Mouse (Mus musculus): ENCODE measurements around the gene Aatk. TPM values are rescaled to one million over a fixed set of nuclear protein-coding genes. Genes with fewer than 3 reads are reported as not detected.

Gene Aatk
- polyA plus RNA-seq, 2 experiments = 0.13 to 0.45 TPM

GRCm38 (mm10) chr11:120085891-120086627 lies 39.1 kb upstream of the Aatk start:
- ATAC-seq (ENCODE audit: insufficient read depth) = peak; percentile 50
- H3K4me3 ChIP-seq (ENCODE audit: insufficient read depth in 1 of 2, low read depth in 2 of 2, low read length in 2 of 2) = peak overlapping the region; percentile 56 to 86
- DNase-seq (ENCODE audit: low read depth in 3 of 3, low spot score in 3 of 3) = no peak
- H3K27ac ChIP-seq = no peak overlapping the region
- no peak for TF ChIP-seq CTCF (IDR thresholded peaks at IDR 0.05; ENCODE audit: low read depth)
- TF ChIP-seq EP300 (IDR thresholded peaks at IDR 0.05; ENCODE audit: low read depth) = no peak
- H3K36me3 ChIP-seq (replicated peaks; ENCODE audit: control insufficient read depth, insufficient read depth, low read depth) = no peaks in the 10 kb centered on the region
- H3K9me3 ChIP-seq (ENCODE audit: control insufficient read depth, low read length) = no peaks in the 10 kb centered on the region
- H3K27me3 ChIP-seq (ENCODE audit: control insufficient read depth, insufficient read depth, low read length) = no peaks in the 10 kb centered on the region
- H3K9ac ChIP-seq (replicated peaks) = peak overlapping the region; percentile 50
- WGBS (ENCODE audit: insufficient replicate concordance) = under 1% methylated on average over 25 of the region's 25 CpGs
- peak overlapping the region; percentile 76 for H3K4me2 ChIP-seq (ENCODE audit: low read depth)
- H3K4me1 ChIP-seq (replicated peaks; ENCODE audit: control insufficient read depth in 2 of 2, insufficient read depth in 2 of 2, low read length in 1 of 2) = peaks cover 2 to 12% of the 10 kb centered on the region in 2 experiments; a peak in 3 of 4 replicates

- ATAC-seq (ENCODE audit: insufficient read depth) = no peak
- Histone ChIP-seq H3K4me3 (ENCODE audit: insufficient read depth in 1 of 2, low read depth in 2 of 2, low read length in 2 of 2) (no peak overlapping the region), H3K36me3 (replicated peaks; ENCODE audit: control insufficient read depth, insufficient read depth, low read depth) (no peaks in the 10 kb centered on the region), H3K4me1 (replicated peaks; ENCODE audit: control insufficient read depth in 2 of 2, insufficient read depth in 2 of 2, low read length in 1 of 2) (no peaks in the 10 kb centered on the region), H3K4me2 (ENCODE audit: low read depth) (no peak overlapping the region), H3K27me3 (ENCODE audit: control insufficient read depth, insufficient read depth, low read length) (no peaks in the 10 kb centered on the region), H3K9ac (replicated peaks) (no peak overlapping the region), H3K9me3 (ENCODE audit: control insufficient read depth, low read length) (no peaks in the 10 kb centered on the region), H3K27ac (no peak overlapping the region)
- 74% methylated on average over 6 of the region's 6 CpGs for WGBS (ENCODE audit: insufficient replicate concordance)
- no peak for DNase-seq (ENCODE audit: low read depth in 3 of 3, low spot score in 3 of 3)
- no peak for TF ChIP-seq CTCF (IDR thresholded peaks at IDR 0.05; ENCODE audit: low read depth)
- TF ChIP-seq EP300 (IDR thresholded peaks at IDR 0.05; ENCODE audit: low read depth) = no peak
Measured at GRCm38 (mm10) chr11:120080282-120080681, 33.3 kb upstream of the Aatk start.

- Histone ChIP-seq H3K4me2 (ENCODE audit: low read depth) (no peak overlapping the region), H3K27me3 (ENCODE audit: control insufficient read depth, insufficient read depth, low read length) (no peaks in the 10 kb centered on the region), H3K4me1 (replicated peaks; ENCODE audit: control insufficient read depth in 2 of 2, insufficient read depth in 2 of 2, low read length in 1 of 2) (no peaks in the 10 kb centered on the region), H3K27ac (no peak overlapping the region), H3K9ac (replicated peaks) (no peak overlapping the region), H3K4me3 (ENCODE audit: insufficient read depth in 1 of 2, low read depth in 2 of 2, low read length in 2 of 2) (no peak overlapping the region), H3K9me3 (ENCODE audit: control insufficient read depth, low read length) (no peaks in the 10 kb centered on the region), H3K36me3 (replicated peaks; ENCODE audit: control insufficient read depth, insufficient read depth, low read depth) (no peaks in the 10 kb centered on the region)
- WGBS (ENCODE audit: insufficient replicate concordance) = 66% methylated on average over 3 of the region's 3 CpGs
- ATAC-seq (ENCODE audit: insufficient read depth) (no peak), DNase-seq (ENCODE audit: low read depth in 3 of 3, low spot score in 3 of 3) (no peak)
- no peak for TF ChIP-seq CTCF (IDR thresholded peaks at IDR 0.05; ENCODE audit: low read depth)
- no peak for TF ChIP-seq EP300 (IDR thresholded peaks at IDR 0.05; ENCODE audit: low read depth)
Measured at GRCm38 (mm10) chr11:120076191-120076590, 29.2 kb upstream of the Aatk start.

GRCm38 (mm10) chr11:120072986-120073647 lies 26.1 kb upstream of the Aatk start:
- 71% methylated on average over 9 of the region's 9 CpGs for WGBS (ENCODE audit: insufficient replicate concordance)
- no peaks in the 10 kb centered on the region for H3K9me3 ChIP-seq (ENCODE audit: control insufficient read depth, low read length)
- H3K4me1 ChIP-seq (replicated peaks; ENCODE audit: control insufficient read depth in 2 of 2, insufficient read depth in 2 of 2, low read length in 1 of 2) = no peaks in the 10 kb centered on the region
- H3K9ac ChIP-seq (replicated peaks) = no peak overlapping the region
- H3K36me3 ChIP-seq (replicated peaks; ENCODE audit: control insufficient read depth, insufficient read depth, low read depth) = no peaks in the 10 kb centered on the region
- H3K4me2 ChIP-seq (ENCODE audit: low read depth) = no peak overlapping the region
- H3K4me3 ChIP-seq (ENCODE audit: insufficient read depth in 1 of 2, low read depth in 2 of 2, low read length in 2 of 2) = no peak overlapping the region
- no peak for DNase-seq (ENCODE audit: low read depth in 3 of 3, low spot score in 3 of 3)
- TF ChIP-seq CTCF (IDR thresholded peaks at IDR 0.05; ENCODE audit: low read depth) (peak; percentile 55), EP300 (IDR thresholded peaks at IDR 0.05; ENCODE audit: low read depth) (no peak)
- peak; percentile 36; the same call in 1 of the 2 replicates for ATAC-seq (ENCODE audit: insufficient read depth)
- H3K27me3 ChIP-seq (ENCODE audit: control insufficient read depth, insufficient read depth, low read length) = no peaks in the 10 kb centered on the region
- H3K27ac ChIP-seq = no peak overlapping the region

- ATAC-seq (ENCODE audit: insufficient read depth) = no peak
- Histone ChIP-seq H3K4me1 (replicated peaks; ENCODE audit: control insufficient read depth in 2 of 2, insufficient read depth in 2 of 2, low read length in 1 of 2) (no peaks in the 10 kb centered on the region), H3K4me3 (ENCODE audit: insufficient read depth in 1 of 2, low read depth in 2 of 2, low read length in 2 of 2) (no peak overlapping the region), H3K36me3 (replicated peaks; ENCODE audit: control insufficient read depth, insufficient read depth, low read depth) (no peaks in the 10 kb centered on the region), H3K9ac (replicated peaks) (no peak overlapping the region), H3K27me3 (ENCODE audit: control insufficient read depth, insufficient read depth, low read length) (no peaks in the 10 kb centered on the region), H3K9me3 (ENCODE audit: control insufficient read depth, low read length) (no peaks in the 10 kb centered on the region), H3K4me2 (ENCODE audit: low read depth) (no peak overlapping the region), H3K27ac (no peak overlapping the region)
- 79% methylated on average over 7 of the region's 7 CpGs for WGBS (ENCODE audit: insufficient replicate concordance)
- no peak for DNase-seq (ENCODE audit: low read depth in 3 of 3, low spot score in 3 of 3)
- TF ChIP-seq CTCF (IDR thresholded peaks at IDR 0.05; ENCODE audit: low read depth) (no peak), EP300 (IDR thresholded peaks at IDR 0.05; ENCODE audit: low read depth) (no peak)
Measured at GRCm38 (mm10) chr11:120071731-120072320, 24.9 kb upstream of the Aatk start.
